Mouse (Mus musculus): ENCODE measurements around the gene Rapgef3.
A peak's percentile ranks its signal among the peaks of the same experiment; 100 is the strongest.

DNA sequence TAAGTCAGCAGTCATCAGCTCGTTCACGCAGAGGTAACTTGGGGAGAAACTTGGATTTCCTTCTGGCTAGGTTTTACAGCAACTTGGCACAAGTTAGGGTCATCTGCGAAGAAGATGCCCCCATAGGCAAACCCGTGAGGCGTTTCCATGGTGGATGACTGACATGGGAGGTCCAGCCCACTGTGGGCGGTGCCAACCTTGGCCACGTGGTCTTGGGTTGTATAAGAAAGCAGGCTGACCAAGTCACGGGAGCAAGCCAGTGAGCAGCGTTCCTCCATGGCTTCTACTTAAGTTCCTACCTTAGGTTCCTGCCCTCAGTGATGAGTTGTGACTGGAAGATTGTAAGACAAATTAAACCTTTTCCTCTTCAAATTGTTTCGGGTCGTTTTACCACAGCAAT, 35.8 kb downstream of the Rapgef3 start:
- TF ChIP-seq USF2 (IDR thresholded peaks at IDR 0.05; ENCODE audit: borderline replicate concordance in 1 of 2, insufficient read depth in 1 of 2, low read depth in 1 of 2, low read length in 2 of 2) (no peak), CTCF (IDR thresholded peaks at IDR 0.05 in 2 of 3, conservative IDR thresholded peaks at IDR 0.05 in 1 of 3; ENCODE audit: control insufficient read depth in 1 of 3, insufficient read depth in 1 of 3, low read depth in 2 of 3, low read length in 3 of 3, poor library complexity in 1 of 3, severe bottlenecking in 1 of 3) (no peak), POLR2AphosphoS2 (IDR thresholded peaks at IDR 0.05; ENCODE audit: low read length) (no peak), POLR2A (IDR thresholded peaks at IDR 0.05; ENCODE audit: control insufficient read depth in 1 of 2, insufficient read depth in 1 of 2, low read depth in 1 of 2, low read length in 2 of 2, poor library complexity in 1 of 2) (no peak), MAFK (IDR thresholded peaks at IDR 0.05; ENCODE audit: borderline replicate concordance, low read depth, low read length) (no peak), RCOR1 (IDR thresholded peaks at IDR 0.05; ENCODE audit: low read depth, low read length) (no peak), MAX (IDR thresholded peaks at IDR 0.05; ENCODE audit: low read length) (peak; percentile 74), E2F4 (IDR thresholded peaks at IDR 0.05; ENCODE audit: borderline replicate concordance, low read depth, low read length) (no peak), TAL1 (IDR thresholded peaks at IDR 0.05; ENCODE audit: low read length) (no peak), ZNF384 (IDR thresholded peaks at IDR 0.05; ENCODE audit: low read depth, low read length) (no peak), HCFC1 (IDR thresholded peaks at IDR 0.05; ENCODE audit: low read depth, low read length) (no peak), EP300 (IDR thresholded peaks at IDR 0.05; ENCODE audit: low read depth in 1 of 2, low read length in 2 of 2) (no peak), USF1 (IDR thresholded peaks at IDR 0.05; ENCODE audit: low read depth, low read length) (peak; percentile 82), JUND (IDR thresholded peaks at IDR 0.05; ENCODE audit: low read depth, low read length) (no peak)

All from MEL (cell line).